Mouse (Mus musculus): Measurements from ENCODE around the gene Ndufb6.

DNA sequence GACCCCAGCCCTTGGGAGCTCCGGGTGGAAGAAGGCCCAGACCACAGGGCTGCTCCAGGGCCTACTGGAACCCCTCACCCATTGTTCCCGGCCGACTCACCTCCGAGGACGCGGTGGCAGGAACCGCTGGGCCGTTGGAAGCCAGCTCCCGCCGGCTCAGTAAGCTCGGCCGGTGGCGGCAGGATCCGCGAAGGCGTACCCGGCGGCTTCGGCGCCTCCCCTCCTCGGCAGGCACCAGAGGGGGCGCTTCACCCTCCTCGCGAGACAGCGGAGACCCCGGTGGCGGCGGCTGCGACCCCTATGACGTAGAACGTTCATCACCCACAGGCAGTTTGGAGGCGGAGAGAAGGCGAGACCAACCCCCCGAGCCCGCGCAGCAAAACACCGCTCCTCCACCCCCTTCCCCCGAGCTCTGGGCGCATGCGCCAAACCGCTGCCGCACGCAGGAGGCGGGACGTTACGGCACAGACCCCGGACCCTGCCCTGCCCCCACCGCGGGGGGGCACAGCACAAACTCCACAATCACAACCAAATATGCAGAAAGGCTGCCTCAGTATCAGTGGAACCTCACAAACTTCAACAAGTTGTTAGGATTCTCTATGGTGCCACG is 10.9 kb downstream of the Ndufb6 start:
- TF ChIP-seq TAL1 (IDR thresholded peaks at IDR 0.05; ENCODE audit: low read length), result no peak
- TF ChIP-seq GATA1 (IDR thresholded peaks at IDR 0.05; ENCODE audit: low read length), result no peak

All from erythroblast, embryonic 14.5 days (primary cell).